Mouse (Mus musculus): ENCODE results near the gene Ubtf. TPM values are rescaled to one million over a fixed set of nuclear protein-coding genes. Genes with fewer than 3 reads are reported as not detected.
A peak's percentile ranks its signal among the peaks of the same experiment; 100 is the strongest.

The Ubtf gene
- polyA plus RNA-seq, 1 experiment from 2014 or later, result 98.7 TPM

- no peak for ATAC-seq (ENCODE audit: low FRiP score, low read depth)
- Histone ChIP-seq H3K4me3 (no peak overlapping the region), H3K27me3 (replicated peaks) (no peaks in the 10 kb centered on the region), H3K4me1 (no peaks in the 10 kb centered on the region), H3K27ac (no peak overlapping the region), H3K9ac (no peak overlapping the region), H3K9me3 (no peaks in the 10 kb centered on the region), H3K4me2 (replicated peaks) (no peak overlapping the region), H3K36me3 (no peaks in the 10 kb centered on the region)
- 89% methylated on average over 7 of the region's 7 CpGs for WGBS
Observed at GRCm38 (mm10) chr11:102327839-102328238, 8.3 kb upstream of the Ubtf start.

GRCm38 (mm10) chr11:102327250-102327649 is 7.7 kb upstream of the Ubtf start:
- H3K27ac ChIP-seq, result no peak overlapping the region
- H3K9me3 ChIP-seq, result no peaks in the 10 kb centered on the region
- H3K4me1 ChIP-seq, result no peaks in the 10 kb centered on the region; the same call in 1 of the 2 replicates
- H3K27me3 ChIP-seq (replicated peaks), result no peaks in the 10 kb centered on the region
- H3K4me2 ChIP-seq (replicated peaks), result no peak overlapping the region
- no peak overlapping the region for H3K4me3 ChIP-seq
- no peak overlapping the region for H3K9ac ChIP-seq
- WGBS, result 68% methylated on average over 5 of the region's 5 CpGs
- H3K36me3 ChIP-seq, result no peaks in the 10 kb centered on the region
- ATAC-seq (ENCODE audit: low FRiP score, low read depth), result no peak

- Histone ChIP-seq H3K27ac (no peak overlapping the region), H3K27me3 (replicated peaks) (no peaks in the 10 kb centered on the region), H3K4me1 (peaks cover 10% of the 10 kb centered on the region), H3K4me3 (no peak overlapping the region), H3K9ac (no peak overlapping the region), H3K4me2 (replicated peaks) (no peak overlapping the region), H3K9me3 (no peaks in the 10 kb centered on the region), H3K36me3 (no peaks in the 10 kb centered on the region)
- 77% methylated on average over 1 of the region's 1 CpGs for WGBS
- ATAC-seq (ENCODE audit: low FRiP score, low read depth), result no peak
Observed at GRCm38 (mm10) chr11:102323516-102323915, 4.0 kb upstream of the Ubtf start.

- ATAC-seq (ENCODE audit: low FRiP score, low read depth), result no peak
- Histone ChIP-seq H3K9ac (no peak overlapping the region), H3K9me3 (no peaks in the 10 kb centered on the region), H3K27me3 (replicated peaks) (no peaks in the 10 kb centered on the region), H3K4me2 (replicated peaks) (no peak overlapping the region), H3K4me3 (no peak overlapping the region), H3K27ac (no peak overlapping the region), H3K4me1 (peaks cover 10% of the 10 kb centered on the region), H3K36me3 (no peaks in the 10 kb centered on the region)
- 76% methylated on average over 6 of the region's 6 CpGs for WGBS
Observed at GRCm38 (mm10) chr11:102321931-102322330, 2.4 kb upstream of the Ubtf start.

- H3K9me3 ChIP-seq, result no peaks in the 10 kb centered on the region
- H3K4me2 ChIP-seq (replicated peaks), result peak overlapping the region; percentile 72
- H3K9ac ChIP-seq, result peak overlapping the region; percentile 100
- WGBS, result 17% methylated on average over 10 of the region's 10 CpGs
- peak overlapping the region; percentile 100 for H3K4me3 ChIP-seq
- H3K27ac ChIP-seq, result peak overlapping the region; percentile 99
- no peaks in the 10 kb centered on the region for H3K36me3 ChIP-seq
- no peak for ATAC-seq (ENCODE audit: low FRiP score, low read depth)
- H3K4me1 ChIP-seq, result peaks cover 18% of the 10 kb centered on the region
- no peaks in the 10 kb centered on the region for H3K27me3 ChIP-seq (replicated peaks)
Observed at GRCm38 (mm10) chr11:102320686-102321005, 1.1 kb upstream of the Ubtf start.

- no peaks in the 10 kb centered on the region for H3K9me3 ChIP-seq
- H3K4me3 ChIP-seq, result peak overlapping the region; percentile 100
- WGBS, result under 1% methylated on average over 38 of the region's 38 CpGs
- peak overlapping the region; percentile 72 for H3K4me2 ChIP-seq (replicated peaks)
- no peaks in the 10 kb centered on the region for H3K27me3 ChIP-seq (replicated peaks)
- peak overlapping the region; percentile 100 for H3K9ac ChIP-seq
- ATAC-seq (ENCODE audit: low FRiP score, low read depth), result 0 out of 2 replicates have a peak, but pooled peaks have one; percentile 23
- H3K4me1 ChIP-seq, result peaks cover 24% of the 10 kb centered on the region
- no peaks in the 10 kb centered on the region for H3K36me3 ChIP-seq
- peak overlapping the region; percentile 99 for H3K27ac ChIP-seq
Observed at GRCm38 (mm10) chr11:102319941-102320685, 571 bp upstream of the Ubtf start.

- Histone ChIP-seq H3K9me3 (no peaks in the 10 kb centered on the region), H3K4me3 (peak overlapping the region; percentile 100), H3K9ac (peak overlapping the region; percentile 100), H3K27me3 (replicated peaks) (no peaks in the 10 kb centered on the region), H3K36me3 (peaks cover 9% of the 10 kb centered on the region), H3K27ac (peak overlapping the region; percentile 99), H3K4me2 (replicated peaks) (peak overlapping the region; percentile 72), H3K4me1 (peaks cover 24% of the 10 kb centered on the region)
- under 1% methylated on average over 73 of the region's 84 CpGs for WGBS
- no peak for ATAC-seq (ENCODE audit: low FRiP score, low read depth)
Observed at GRCm38 (mm10) chr11:102318576-102319409, 749 bp downstream of the Ubtf start.

- H3K36me3 ChIP-seq, result peaks cover 17% of the 10 kb centered on the region
- H3K4me2 ChIP-seq (replicated peaks), result peak overlapping the region; percentile 72
- H3K9ac ChIP-seq, result peak overlapping the region; percentile 100
- peak overlapping the region; percentile 99 for H3K27ac ChIP-seq
- peaks cover 24% of the 10 kb centered on the region for H3K4me1 ChIP-seq
- H3K4me3 ChIP-seq, result peak overlapping the region; percentile 100
- H3K27me3 ChIP-seq (replicated peaks), result no peaks in the 10 kb centered on the region
- peak; percentile 46 for ATAC-seq (ENCODE audit: low FRiP score, low read depth)
- H3K9me3 ChIP-seq, result no peaks in the 10 kb centered on the region
- WGBS, result under 1% methylated on average over 64 of the region's 77 CpGs
Observed at GRCm38 (mm10) chr11:102317901-102318575, 1.5 kb downstream of the Ubtf start.

- 1% methylated on average over 75 of the region's 87 CpGs for WGBS
- Histone ChIP-seq H3K36me3 (peaks cover 23% of the 10 kb centered on the region), H3K9ac (peak overlapping the region; percentile 100), H3K27me3 (replicated peaks) (no peaks in the 10 kb centered on the region), H3K4me3 (peak overlapping the region; percentile 100), H3K4me1 (peaks cover 24% of the 10 kb centered on the region), H3K27ac (peak overlapping the region; percentile 99), H3K4me2 (replicated peaks) (peak overlapping the region; percentile 72), H3K9me3 (no peaks in the 10 kb centered on the region)
- ATAC-seq (ENCODE audit: low FRiP score, low read depth), result peak; percentile 14; the same call in 1 of the 2 replicates
Observed at GRCm38 (mm10) chr11:102317298-102317900, 2.1 kb downstream of the Ubtf start.

- ATAC-seq (ENCODE audit: low FRiP score, low read depth), result peak; percentile 27; the same call in 1 of the 2 replicates
- H3K9me3 ChIP-seq, result no peaks in the 10 kb centered on the region
- H3K27ac ChIP-seq, result peak overlapping the region; percentile 99
- H3K4me3 ChIP-seq, result peak overlapping the region; percentile 100
- peak overlapping the region; percentile 100 for H3K9ac ChIP-seq
- H3K4me2 ChIP-seq (replicated peaks), result peak overlapping the region; percentile 72
- H3K36me3 ChIP-seq, result peaks cover 30% of the 10 kb centered on the region
- H3K4me1 ChIP-seq, result peaks cover 20% of the 10 kb centered on the region
- under 1% methylated on average over 71 of the region's 80 CpGs for WGBS
- H3K27me3 ChIP-seq (replicated peaks), result no peaks in the 10 kb centered on the region
Observed at GRCm38 (mm10) chr11:102316572-102317297, 2.8 kb downstream of the Ubtf start.

Measured in neural tube, embryonic 12.5 days (tissue).